Mouse (Mus musculus) cerebellum, adult 9-11 months (tissue): ENCODE data around the gene Yars.
A peak's percentile ranks its signal among the peaks of the same experiment; 100 is the strongest.

Source experiments
- DNase-seq: peaks from one replicate; pipeline ENCODE4 v3.0.0; 2022

Yars gene

DNA sequence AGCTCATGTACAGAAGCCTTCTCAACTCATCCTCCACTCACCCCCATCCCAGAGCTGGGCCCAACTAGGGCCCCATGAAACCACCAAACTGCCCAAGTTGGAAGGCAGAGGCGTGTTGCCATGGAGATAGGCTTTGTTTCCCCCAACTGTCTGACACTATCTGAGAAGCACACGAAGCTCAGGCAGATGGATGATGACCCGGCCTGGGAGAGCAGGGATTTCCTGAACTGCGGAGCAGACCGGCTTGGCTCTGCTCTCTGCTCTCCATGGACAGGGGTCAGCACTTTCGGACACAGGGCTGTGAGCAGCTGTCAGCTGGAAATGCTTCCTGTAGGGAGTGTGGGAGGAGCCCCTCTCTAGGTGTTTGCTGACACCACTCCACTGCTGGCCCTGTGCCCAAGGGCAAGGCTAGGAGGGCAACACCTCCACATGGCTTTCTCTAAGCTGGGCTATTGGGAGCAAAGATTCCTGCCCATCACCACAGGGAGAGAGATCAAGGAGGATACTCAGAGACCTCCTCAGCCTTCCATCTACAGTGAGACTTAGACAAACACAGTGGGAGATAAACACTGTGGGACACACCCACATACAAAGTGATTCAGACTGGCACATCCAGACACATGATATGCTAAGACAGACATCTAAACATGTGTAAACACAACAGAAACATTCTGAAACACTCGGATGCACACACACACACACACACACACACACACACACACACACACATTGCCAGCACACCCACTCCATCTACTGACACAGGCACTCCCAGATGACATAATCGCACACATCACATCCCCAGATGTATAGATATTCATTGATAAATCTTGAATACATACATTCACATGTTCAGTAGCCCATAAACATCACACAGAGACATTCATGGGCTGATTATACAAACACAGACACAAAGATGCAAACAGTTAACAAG lies 67.2 kb downstream of the Yars start:
- no peak for DNase-seq

- DNase-seq = no peak
Observed at GRCm38 (mm10) chr4:129259101-129259500, 69.5 kb downstream of the Yars start.

GRCm38 (mm10) chr4:129260678-129261077 lies 71.1 kb downstream of the Yars start:
- DNase-seq = no peak

DNA sequence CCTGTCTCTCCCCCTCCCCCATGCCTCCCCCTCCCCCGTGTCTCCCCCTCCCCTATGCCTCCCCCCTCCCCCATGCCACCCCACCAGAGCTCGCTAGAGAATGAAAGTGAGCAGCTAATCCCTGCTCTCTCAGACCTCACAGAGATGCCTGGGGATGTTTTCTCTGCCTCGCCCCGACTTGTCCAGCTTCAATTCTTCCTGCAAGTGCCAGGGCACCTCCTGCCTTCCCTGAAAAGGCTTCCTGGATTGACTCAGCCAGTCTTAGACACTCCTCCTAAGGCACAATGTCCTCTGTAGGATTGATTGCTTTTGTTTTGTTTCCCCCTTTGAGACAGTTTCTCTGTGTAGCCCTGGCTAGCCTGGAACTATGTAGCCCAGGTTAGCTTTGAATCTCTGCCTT lies 71.6 kb downstream of the Yars start, which contains the start of gene C77080:
TSS of gene C77080 (minus strand) at position 209 of the 400 bp plus-strand sequence.
- no peak for DNase-seq

- DNase-seq = peak; percentile 83
Observed at GRCm38 (mm10) chr4:129263225-129264021, 73.9 kb downstream of the Yars start.

DNA sequence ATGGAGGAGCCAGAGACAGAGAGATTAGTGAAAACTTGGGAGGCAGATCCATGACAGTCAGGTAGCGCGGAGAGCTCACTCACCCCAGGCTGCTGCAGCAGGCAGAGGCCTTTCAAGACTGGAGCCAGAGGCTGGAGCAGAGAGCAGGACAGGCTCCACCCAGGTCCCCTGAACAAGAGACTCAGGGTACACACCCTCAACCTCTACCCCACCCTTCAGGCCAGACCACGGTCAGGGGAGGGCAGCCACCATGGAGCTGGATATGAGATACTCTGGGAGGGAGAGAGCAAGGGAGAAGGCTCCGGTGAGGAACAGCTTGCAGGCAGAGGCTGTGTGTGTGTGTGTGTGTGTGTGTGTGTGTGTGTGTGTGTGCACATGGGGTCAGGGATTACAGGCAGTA lies 76.6 kb downstream of the Yars start:
- DNase-seq = no peak

- DNase-seq = peak; percentile 11
Observed at GRCm38 (mm10) chr4:129266821-129267220, 77.3 kb downstream of the Yars start.

GRCm38 (mm10) chr4:129268698-129269097 lies 79.1 kb downstream of the Yars start:
- DNase-seq = no peak
